Mouse (Mus musculus) ES-E14 (cell line): Measurements from ENCODE around the gene Creg2. TPM values are rescaled to one million over a fixed set of nuclear protein-coding genes. Genes with fewer than 3 reads are reported as not detected.

Experiments used
- DNase-seq: peaks from one replicate; pipeline ENCODE4 v3.0.0-alpha.2; 2013; ENCODE audit warnings: low read depth, low spot score
- H3K27ac ChIP-seq: 2 replicates; pipeline ENCODE4 v1.5.1; 2012; ENCODE audit warnings: low read depth, mild to moderate bottlenecking, low read length, moderate library complexity, mixed read lengths; ENCODE audit not compliant: poor library complexity, insufficient read depth, severe bottlenecking
- H3K36me3 ChIP-seq: 2 replicates; pipeline ENCODE4 v1.6.1; 2012; ENCODE audit warnings: mild to moderate bottlenecking, low read length, moderate library complexity, mixed read lengths; ENCODE audit not compliant: control insufficient read depth, poor library complexity, insufficient read depth, severe bottlenecking
- H3K4me1 ChIP-seq, 2 experiments: fragments of 150-350 bp in 1 of 2; sonication (generic) in 1 of 2; 2 replicates each; pipeline ENCODE4 v1.6.1; 2012; ENCODE audit warnings: low read length in 2 of 2, mild to moderate bottlenecking in 1 of 2, mixed read lengths in 1 of 2; ENCODE audit not compliant: control insufficient read depth in 2 of 2, insufficient read depth in 2 of 2, poor library complexity in 1 of 2
- H3K4me3 ChIP-seq, 2 experiments: fragments of 150-350 bp in 1 of 2; sonication (generic) in 1 of 2; 2 replicates each; pipeline ENCODE4 v1.5.1; 2012; ENCODE audit warnings: low read length in 2 of 2, low read depth in 1 of 2, mild to moderate bottlenecking in 1 of 2, mixed read lengths in 1 of 2; ENCODE audit not compliant: insufficient read depth in 1 of 2, poor library complexity in 1 of 2, severe bottlenecking in 1 of 2
- H3K9ac ChIP-seq: 2 replicates; pipeline ENCODE4 v1.6.1; 2012; ENCODE audit warnings: low read depth, mild to moderate bottlenecking, low read length, mixed read lengths; ENCODE audit not compliant: poor library complexity, insufficient read depth, severe bottlenecking
- H3K9me3 ChIP-seq: fragments of 150-350 bp; sonication (generic); 2 replicates; pipeline ENCODE4 v1.6.1; 2012; ENCODE audit warnings: low read depth, mild to moderate bottlenecking, low read length; ENCODE audit not compliant: control insufficient read depth, insufficient read depth
- CHD2 ChIP-seq: IDR thresholded peaks from 2 replicates; pipeline ENCODE4 v1.6.1; 2014; ENCODE audit warnings: mild to moderate bottlenecking, low read depth, low read length, inconsistent platforms
- HCFC1 ChIP-seq: IDR thresholded peaks from 2 replicates; pipeline ENCODE4 v1.6.1; 2012; ENCODE audit warnings: low read length, inconsistent platforms, borderline replicate concordance; ENCODE audit not compliant: insufficient read depth
- MAFK ChIP-seq: IDR thresholded peaks from 2 replicates; pipeline ENCODE4 v1.6.1; 2014; ENCODE audit warnings: mild to moderate bottlenecking, low read depth, low read length, inconsistent platforms; ENCODE audit not compliant: insufficient read depth
- ZC3H11A ChIP-seq: IDR thresholded peaks from 2 replicates; pipeline ENCODE4 v1.6.1; 2012; ENCODE audit warnings: low read depth, mild to moderate bottlenecking, inconsistent platforms, low read length, borderline replicate concordance
- ZNF384 ChIP-seq: IDR thresholded peaks from 2 replicates; pipeline ENCODE4 v1.6.1; 2012; ENCODE audit warnings: low read depth, low read length, inconsistent platforms
- in situ Hi-C, 2 experiments: fragments of 600-800 bp; cut with MboI; formaldehyde crosslinking; loops; one replicate each; pipeline ENCODE4 v1.15.1; 2025; ENCODE audit warnings: low sequenced_read_pairs in 2 of 2, inconsistent platforms in 1 of 2; ENCODE audit not compliant: unreplicated experiment in 2 of 2
- total RNA-seq: library from RNA; depleted of rRNA; stranded (reverse); fragments of 300-350 nt; gene quantifications from 2 replicates; pipeline ENCODE4 v1.2.3, GENCODE M21; 2012

Creg2 gene
- total RNA-seq, 1 experiment = 0.22 TPM

GRCm38 (mm10) chr1:39590193-39590592 is 61.1 kb downstream of the Creg2 start:
- DNase-seq = no peak
- Histone ChIP-seq H3K4me1 (no peaks in the 10 kb centered on the region), H3K9me3 (no peaks in the 10 kb centered on the region), H3K4me3 (no peak overlapping the region), H3K36me3 (no peaks in the 10 kb centered on the region), H3K27ac (no peak overlapping the region), H3K9ac (no peak overlapping the region)
- TF ChIP-seq ZC3H11A = no peak
- no peak for TF ChIP-seq MAFK
- no peak for TF ChIP-seq CHD2
- no peak for TF ChIP-seq ZNF384
- in situ Hi-C loops = no loop called here

- TF ChIP-seq ZNF384 = no peak
- TF ChIP-seq HCFC1 = no peak
- no peak for TF ChIP-seq ZC3H11A
- no peak for TF ChIP-seq CHD2
- no peak for TF ChIP-seq MAFK
- Histone ChIP-seq H3K9me3 (no peaks in the 10 kb centered on the region), H3K4me3 (no peak overlapping the region), H3K27ac (no peak overlapping the region), H3K36me3 (no peaks in the 10 kb centered on the region), H3K9ac (no peak overlapping the region), H3K4me1 (no peaks in the 10 kb centered on the region)
- no peak for DNase-seq
- in situ Hi-C loops = no loop called here
Measured at GRCm38 (mm10) chr1:39585416-39585815, 65.9 kb downstream of the Creg2 start.

GRCm38 (mm10) chr1:39583173-39583572 is 68.1 kb downstream of the Creg2 start:
- no peaks in the 10 kb centered on the region for H3K36me3 ChIP-seq
- no peak overlapping the region for H3K9ac ChIP-seq
- H3K9me3 ChIP-seq = no peaks in the 10 kb centered on the region
- no peak overlapping the region for H3K4me3 ChIP-seq
- in situ Hi-C loops = no loop called here
- DNase-seq = no peak
- no peak for TF ChIP-seq ZC3H11A
- TF ChIP-seq ZNF384 = no peak
- no peak for TF ChIP-seq CHD2
- no peak for TF ChIP-seq HCFC1
- TF ChIP-seq MAFK = no peak
- no peak overlapping the region for H3K27ac ChIP-seq
- peaks cover 0 to 2% of the 10 kb centered on the region in 2 experiments; a peak in 1 of 4 replicates for H3K4me1 ChIP-seq

GRCm38 (mm10) chr1:39581215-39581614 is 70.1 kb downstream of the Creg2 start:
- Histone ChIP-seq H3K36me3 (no peaks in the 10 kb centered on the region), H3K9me3 (no peaks in the 10 kb centered on the region), H3K27ac (no peak overlapping the region), H3K4me3 (no peak overlapping the region), H3K4me1 (peaks cover 0 to 2% of the 10 kb centered on the region in 2 experiments; a peak in 1 of 4 replicates), H3K9ac (no peak overlapping the region)
- in situ Hi-C loops = no loop called here
- DNase-seq = no peak
- no peak for TF ChIP-seq MAFK
- no peak for TF ChIP-seq CHD2
- no peak for TF ChIP-seq ZNF384
- no peak for TF ChIP-seq HCFC1
- no peak for TF ChIP-seq ZC3H11A

- Histone ChIP-seq H3K9ac (no peak overlapping the region), H3K4me3 (no peak overlapping the region), H3K4me1 (peaks cover 0 to 5% of the 10 kb centered on the region in 2 experiments; a peak in 2 of 4 replicates), H3K9me3 (no peaks in the 10 kb centered on the region), H3K36me3 (no peaks in the 10 kb centered on the region), H3K27ac (no peak overlapping the region)
- in situ Hi-C loops = no loop called here
- no peak for TF ChIP-seq ZC3H11A
- no peak for DNase-seq
Measured at GRCm38 (mm10) chr1:39579139-39579538, 72.1 kb downstream of the Creg2 start.
